Mouse (Mus musculus) heart, embryonic 15.5 days (tissue): ENCODE data around the gene Med12l. TPM values are rescaled to one million over a fixed set of nuclear protein-coding genes. Genes with fewer than 3 reads are reported as not detected.

Experiments used
- ATAC-seq: fragments of 200-750 bp; cut with Nextera tagmentation; replicated peaks from 2 replicates; pipeline ENCODE4 v1.8.0; 2017; ENCODE audit warnings: low read depth, moderate TSS enrichment; ENCODE audit not compliant: insufficient number of reproducible peaks, insufficient read depth, low FRiP score
- H3K27ac ChIP-seq: fragments of 300-500 bp; sonication (generic); 2 replicates; pipeline ENCODE4 v1.5.1; 2015; ENCODE audit warnings: mild to moderate bottlenecking, inconsistent platforms
- H3K27me3 ChIP-seq: fragments of 300-500 bp; sonication (generic); 2 replicates; pipeline ENCODE4 v1.6.1; 2015; ENCODE audit warnings: inconsistent platforms
- H3K36me3 ChIP-seq: fragments of 300-500 bp; sonication (generic); 2 replicates; pipeline ENCODE4 v1.6.1; 2015; ENCODE audit warnings: mild to moderate bottlenecking, inconsistent platforms
- H3K4me1 ChIP-seq: fragments of 300-500 bp; sonication (generic); replicated peaks from 2 replicates; pipeline ENCODE4 v1.6.1; 2015; ENCODE audit warnings: inconsistent platforms
- H3K4me2 ChIP-seq: fragments of 300-500 bp; sonication (generic); 2 replicates; pipeline ENCODE4 v1.6.1; 2015; ENCODE audit warnings: inconsistent platforms, mild to moderate bottlenecking, moderate library complexity
- H3K4me3 ChIP-seq: fragments of 300-500 bp; sonication (generic); 2 replicates; pipeline ENCODE4 v1.5.1; 2015; ENCODE audit warnings: mild to moderate bottlenecking, inconsistent platforms
- H3K9ac ChIP-seq: fragments of 300-500 bp; sonication (generic); 2 replicates; pipeline ENCODE4 v1.6.1; 2015; ENCODE audit warnings: mild to moderate bottlenecking, inconsistent platforms
- H3K9me3 ChIP-seq: fragments of 300-500 bp; sonication (generic); replicated peaks from 2 replicates; pipeline ENCODE4 v1.6.1; 2016; ENCODE audit warnings: inconsistent platforms
- WGBS: fragments of 180-500 bp; shearing (Covaris S2); methylation state at CpG from one replicate; pipeline ENCODE4 v1.1.7; 2015; ENCODE audit warnings: mixed read lengths; 5-methylcytosine and 5-hydroxymethylcytosine counted together
- polyA plus RNA-seq: library from polyadenylated mRNA; unstranded; fragments of >200 nt; fragmentation: Nextera tagmentation; extraction: Ambion mirVana; gene quantifications from 2 replicates; pipeline ENCODE4 v1.2.1, GENCODE M21; 2015

The Med12l gene
- polyA plus RNA-seq, 1 experiment from 2014 or later, result 2.8 TPM

DNA sequence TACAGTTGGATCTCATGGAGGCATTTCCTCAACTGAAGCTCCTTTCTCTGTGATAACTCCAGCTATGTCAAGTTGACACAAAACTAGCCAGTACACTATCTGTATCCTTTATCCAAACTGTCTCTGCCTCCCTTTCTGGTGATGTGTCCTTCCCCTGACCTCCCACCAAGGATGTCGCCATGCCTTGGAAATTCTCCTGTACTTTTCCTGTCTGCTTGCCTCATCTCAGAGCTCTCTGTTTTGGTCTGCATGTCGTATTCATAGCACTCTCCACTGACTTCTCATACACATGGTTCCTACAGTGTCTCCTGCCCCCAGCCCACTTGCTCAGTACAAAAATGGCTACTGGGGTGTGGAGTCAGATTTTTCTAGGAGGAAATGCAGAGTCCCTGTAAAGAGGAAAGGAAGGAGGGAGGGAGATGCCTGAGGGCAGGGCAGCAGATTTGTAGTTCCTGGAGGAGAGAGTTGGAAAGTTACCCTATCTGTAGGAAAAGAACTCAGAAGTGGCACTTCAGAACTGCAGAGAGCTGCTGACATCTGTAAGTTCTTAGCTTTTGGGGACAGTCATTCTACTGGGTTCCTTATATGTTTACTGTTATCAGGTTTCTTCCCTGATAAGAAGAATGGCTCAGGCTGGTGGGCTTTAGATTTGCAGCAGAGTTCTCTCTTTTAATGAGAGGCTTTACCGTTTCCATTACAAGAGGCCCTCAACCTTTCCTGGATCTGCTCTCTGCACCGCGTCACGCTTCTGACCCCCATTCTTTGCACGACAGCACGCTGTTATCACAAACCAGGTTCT lies 136.1 kb downstream of the Med12l start:
- no peak overlapping the region for H3K9ac ChIP-seq
- H3K4me1 ChIP-seq, result peaks cover 10% of the 10 kb centered on the region
- ATAC-seq, result no peak
- no peaks in the 10 kb centered on the region for H3K9me3 ChIP-seq
- H3K36me3 ChIP-seq, result no peaks in the 10 kb centered on the region
- no peaks in the 10 kb centered on the region for H3K27me3 ChIP-seq
- no peak overlapping the region for H3K4me3 ChIP-seq
- H3K27ac ChIP-seq, result peak overlapping the region; percentile 42; the same call in 1 of the 2 replicates
- WGBS, result 25% methylated on average over 8 of the region's 8 CpGs
- no peak overlapping the region for H3K4me2 ChIP-seq

DNA sequence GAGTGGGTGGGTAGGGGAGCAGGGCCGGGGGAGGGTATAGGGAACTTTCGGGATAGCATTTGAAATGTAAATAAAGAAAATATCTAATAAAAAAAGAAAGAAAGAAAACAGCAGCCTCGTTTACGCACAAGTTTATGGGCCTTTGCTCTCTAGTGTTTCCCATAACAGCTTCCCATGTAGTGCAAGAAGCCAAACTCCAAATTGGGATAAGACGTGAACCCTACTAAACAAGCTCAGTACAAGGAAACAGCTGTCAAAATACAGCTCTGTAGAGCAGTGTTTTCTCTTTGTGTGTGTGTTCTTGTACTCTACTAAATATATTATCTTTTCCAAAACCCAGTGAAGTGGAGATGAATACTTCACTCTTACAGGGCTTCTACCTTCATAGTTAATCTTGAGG lies 139.6 kb downstream of the Med12l start:
- H3K4me2 ChIP-seq, result no peak overlapping the region
- no peaks in the 10 kb centered on the region for H3K27me3 ChIP-seq
- no peak overlapping the region for H3K9ac ChIP-seq
- H3K4me3 ChIP-seq, result no peak overlapping the region
- no peaks in the 10 kb centered on the region for H3K9me3 ChIP-seq
- WGBS, result 66% methylated on average over 5 of the region's 5 CpGs
- ATAC-seq, result 0 out of 2 replicates have a peak, but pooled peaks have one; percentile 43
- H3K27ac ChIP-seq, result no peak overlapping the region
- H3K36me3 ChIP-seq, result no peaks in the 10 kb centered on the region
- peaks cover 10% of the 10 kb centered on the region for H3K4me1 ChIP-seq

DNA sequence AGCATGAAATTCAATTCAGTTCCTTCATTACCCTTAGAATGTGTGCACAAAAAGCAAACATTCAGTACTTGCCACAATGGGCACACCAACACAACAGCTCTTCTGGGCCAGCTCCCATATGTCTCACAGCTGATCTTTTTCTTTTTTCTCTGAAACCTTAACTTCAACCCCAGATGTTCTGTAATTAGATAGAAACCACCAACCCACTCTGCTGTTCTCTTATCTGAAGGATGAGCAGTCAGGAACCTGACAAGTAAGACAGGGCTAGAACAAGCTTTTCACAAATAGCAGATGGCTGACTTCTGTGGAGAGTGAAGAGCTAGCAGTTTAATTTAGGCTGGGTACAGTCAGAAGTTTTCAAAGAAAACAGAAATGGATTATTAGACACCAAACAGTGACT lies 144.0 kb downstream of the Med12l start:
- no peaks in the 10 kb centered on the region for H3K27me3 ChIP-seq
- ATAC-seq, result no peak
- H3K27ac ChIP-seq, result no peak overlapping the region
- no peaks in the 10 kb centered on the region for H3K9me3 ChIP-seq
- H3K4me2 ChIP-seq, result no peak overlapping the region
- H3K9ac ChIP-seq, result no peak overlapping the region
- H3K36me3 ChIP-seq, result no peaks in the 10 kb centered on the region
- no peaks in the 10 kb centered on the region for H3K4me1 ChIP-seq
- H3K4me3 ChIP-seq, result no peak overlapping the region

DNA sequence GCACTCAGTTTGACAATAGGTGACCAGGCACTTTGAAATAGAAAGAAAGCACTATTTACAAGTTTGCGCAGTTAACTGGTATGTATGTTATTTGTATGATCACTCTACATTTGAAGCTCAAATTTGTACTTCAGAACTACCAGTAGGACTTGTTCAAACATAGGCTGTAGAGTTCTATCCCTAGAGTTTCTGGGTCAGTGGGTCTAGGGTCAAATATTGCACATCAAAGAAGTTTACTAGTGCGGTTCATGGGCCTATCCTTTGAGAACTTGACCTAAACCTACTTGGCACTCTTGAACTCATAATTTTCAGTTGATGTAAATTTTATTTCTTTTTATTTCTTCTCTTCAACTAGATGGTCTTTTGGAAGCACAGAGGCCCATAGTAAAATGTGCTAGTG lies 145.0 kb downstream of the Med12l start:
- H3K27ac ChIP-seq, result no peak overlapping the region
- no peak overlapping the region for H3K4me2 ChIP-seq
- no peak overlapping the region for H3K9ac ChIP-seq
- no peak overlapping the region for H3K4me3 ChIP-seq
- H3K9me3 ChIP-seq, result no peaks in the 10 kb centered on the region
- WGBS, result 93% methylated on average over 2 of the region's 2 CpGs
- no peak for ATAC-seq
- H3K4me1 ChIP-seq, result no peaks in the 10 kb centered on the region
- H3K36me3 ChIP-seq, result no peaks in the 10 kb centered on the region
- H3K27me3 ChIP-seq, result no peaks in the 10 kb centered on the region

DNA sequence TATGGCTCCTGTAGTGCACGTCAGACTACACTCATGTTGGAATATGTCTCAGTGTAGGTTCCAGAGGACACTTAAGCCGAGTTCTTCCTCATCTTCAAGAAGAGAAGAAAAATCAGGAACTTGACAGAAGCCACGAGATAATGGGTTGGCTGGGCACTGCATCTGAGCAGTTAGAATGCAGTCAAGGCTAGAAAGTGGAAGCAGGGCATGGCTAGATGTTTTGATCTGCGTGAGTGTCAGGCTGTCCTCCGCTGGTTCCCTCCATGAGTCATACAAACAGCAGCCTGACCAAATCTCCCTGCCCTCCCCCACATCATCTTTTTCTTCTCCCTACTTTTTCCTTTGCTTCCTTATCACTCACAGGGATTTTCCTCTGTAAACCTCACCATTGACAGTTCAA lies 147.8 kb downstream of the Med12l start, which contains the start of gene P2ry14:
Gene P2ry14, minus strand, starts transcription at position 195 of the 400 bp plus-strand sequence.
- no peak for ATAC-seq
- 51% methylated on average over 5 of the region's 5 CpGs for WGBS
- H3K36me3 ChIP-seq, result no peaks in the 10 kb centered on the region
- H3K4me1 ChIP-seq, result no peaks in the 10 kb centered on the region
- no peak within 1 kb of the TSS for H3K9ac ChIP-seq
- H3K27me3 ChIP-seq, result no peaks in the 10 kb centered on the region
- H3K4me2 ChIP-seq, result no peak within 1 kb of the TSS
- no peak within 1 kb of the TSS for H3K27ac ChIP-seq
- no peaks in the 10 kb centered on the region for H3K9me3 ChIP-seq
- H3K4me3 ChIP-seq, result no peak within 1 kb of the TSS

DNA sequence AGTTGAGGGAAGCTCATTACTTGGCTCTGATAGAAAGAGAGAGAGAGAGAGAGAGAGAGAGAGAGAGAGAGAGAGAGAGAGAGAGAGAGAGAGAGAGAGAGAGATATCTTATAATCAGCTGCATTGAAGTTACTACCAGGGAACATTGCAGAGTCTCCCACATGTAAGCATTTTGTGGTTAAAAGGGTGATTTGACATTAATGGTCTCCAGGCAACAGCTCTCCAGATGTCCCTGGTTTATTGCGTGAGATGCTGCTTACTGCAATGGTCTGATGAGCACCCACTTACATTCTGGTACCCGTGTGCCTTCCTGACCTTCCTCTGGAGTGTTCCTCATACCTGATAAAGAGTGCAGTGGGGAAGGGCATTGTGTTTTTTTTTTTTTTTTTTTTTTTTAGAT lies 149.3 kb downstream of the Med12l start:
- Histone ChIP-seq H3K36me3 (no peaks in the 10 kb centered on the region), H3K9ac (no peak overlapping the region), H3K4me2 (no peak overlapping the region), H3K27me3 (no peaks in the 10 kb centered on the region), H3K27ac (no peak overlapping the region), H3K4me1 (no peaks in the 10 kb centered on the region), H3K4me3 (no peak overlapping the region), H3K9me3 (no peaks in the 10 kb centered on the region)
- no peak for ATAC-seq
- 84% methylated on average over 2 of the region's 2 CpGs for WGBS

DNA sequence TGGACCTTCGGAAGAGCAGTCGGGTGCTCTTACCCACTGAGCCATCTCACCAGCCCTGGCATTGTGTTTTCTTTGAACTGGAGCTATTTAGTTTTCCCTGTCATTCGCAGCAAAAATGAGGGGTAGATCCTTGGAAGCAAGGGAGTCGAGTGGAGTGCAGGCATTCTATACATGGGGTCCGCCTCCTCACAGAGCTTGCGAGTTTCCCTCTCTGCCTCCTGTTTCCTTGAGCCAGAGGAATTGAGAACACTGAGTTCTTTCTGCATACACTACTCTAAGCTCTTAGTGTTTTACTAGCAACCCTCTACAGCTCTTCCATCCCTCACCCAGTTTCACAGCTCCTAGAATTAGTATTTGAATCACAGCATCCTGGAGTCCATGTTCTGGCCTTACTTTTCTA lies 149.8 kb downstream of the Med12l start:
- Histone ChIP-seq H3K4me3 (no peak overlapping the region), H3K27me3 (no peaks in the 10 kb centered on the region), H3K36me3 (no peaks in the 10 kb centered on the region), H3K27ac (no peak overlapping the region), H3K4me1 (no peaks in the 10 kb centered on the region), H3K9me3 (no peaks in the 10 kb centered on the region), H3K4me2 (no peak overlapping the region), H3K9ac (no peak overlapping the region)
- 90% methylated on average over 6 of the region's 6 CpGs for WGBS
- ATAC-seq, result no peak

DNA sequence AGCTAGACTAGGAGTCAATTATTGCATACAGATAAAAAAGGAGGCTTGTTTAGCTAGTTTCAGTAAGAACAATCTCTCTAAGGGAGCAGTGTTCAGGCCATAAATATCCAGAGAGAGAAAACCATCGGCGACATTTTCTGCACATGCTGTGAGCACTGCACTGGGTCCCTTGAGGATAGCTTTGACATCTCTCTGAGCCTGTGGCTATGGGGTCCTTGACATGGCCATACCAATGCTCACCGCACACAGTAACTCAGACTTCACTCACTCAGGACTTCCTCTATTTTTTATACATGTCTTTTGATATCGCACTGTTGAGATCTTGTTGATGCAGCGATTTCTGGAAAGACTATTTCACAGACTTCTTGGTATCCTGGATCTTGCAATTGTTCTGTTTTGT lies 151.4 kb downstream of the Med12l start:
- 87% methylated on average over 5 of the region's 5 CpGs for WGBS
- no peak for ATAC-seq
- no peaks in the 10 kb centered on the region for H3K36me3 ChIP-seq

DNA sequence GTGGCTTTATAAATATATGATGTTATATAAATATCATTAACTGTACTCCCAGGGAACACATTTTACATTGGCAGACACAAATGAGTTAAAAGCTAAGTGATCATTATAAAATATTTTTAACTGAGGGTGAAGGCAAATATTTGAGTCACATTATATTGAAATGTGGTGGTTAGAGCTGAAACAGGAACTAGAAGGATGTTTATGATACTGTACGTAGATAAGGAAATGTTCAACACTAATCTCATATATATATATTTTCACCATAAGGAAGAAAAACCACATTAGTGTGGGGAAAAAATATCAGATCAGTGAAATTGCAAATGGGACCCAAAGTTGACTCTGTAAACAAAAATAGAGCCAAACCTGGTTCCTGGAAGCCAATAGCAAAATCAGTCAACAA lies 154.8 kb downstream of the Med12l start:
- H3K27me3 ChIP-seq, result no peaks in the 10 kb centered on the region
- H3K36me3 ChIP-seq, result no peaks in the 10 kb centered on the region
- H3K4me3 ChIP-seq, result no peak overlapping the region
- H3K27ac ChIP-seq, result no peak overlapping the region
- ATAC-seq, result no peak
- 85% methylated on average over 1 of the region's 1 CpGs for WGBS
- H3K9me3 ChIP-seq, result no peaks in the 10 kb centered on the region
- H3K4me2 ChIP-seq, result no peak overlapping the region
- H3K9ac ChIP-seq, result no peak overlapping the region
- no peaks in the 10 kb centered on the region for H3K4me1 ChIP-seq

More for the DNA sequence above, 151.4 kb downstream of the Med12l start:
- H3K4me3 ChIP-seq, result no peak overlapping the region
- no peak overlapping the region for H3K4me2 ChIP-seq
- no peaks in the 10 kb centered on the region for H3K27me3 ChIP-seq
- H3K9me3 ChIP-seq, result no peaks in the 10 kb centered on the region
- H3K9ac ChIP-seq, result no peak overlapping the region
- H3K27ac ChIP-seq, result no peak overlapping the region
- no peaks in the 10 kb centered on the region for H3K4me1 ChIP-seq

DNA sequence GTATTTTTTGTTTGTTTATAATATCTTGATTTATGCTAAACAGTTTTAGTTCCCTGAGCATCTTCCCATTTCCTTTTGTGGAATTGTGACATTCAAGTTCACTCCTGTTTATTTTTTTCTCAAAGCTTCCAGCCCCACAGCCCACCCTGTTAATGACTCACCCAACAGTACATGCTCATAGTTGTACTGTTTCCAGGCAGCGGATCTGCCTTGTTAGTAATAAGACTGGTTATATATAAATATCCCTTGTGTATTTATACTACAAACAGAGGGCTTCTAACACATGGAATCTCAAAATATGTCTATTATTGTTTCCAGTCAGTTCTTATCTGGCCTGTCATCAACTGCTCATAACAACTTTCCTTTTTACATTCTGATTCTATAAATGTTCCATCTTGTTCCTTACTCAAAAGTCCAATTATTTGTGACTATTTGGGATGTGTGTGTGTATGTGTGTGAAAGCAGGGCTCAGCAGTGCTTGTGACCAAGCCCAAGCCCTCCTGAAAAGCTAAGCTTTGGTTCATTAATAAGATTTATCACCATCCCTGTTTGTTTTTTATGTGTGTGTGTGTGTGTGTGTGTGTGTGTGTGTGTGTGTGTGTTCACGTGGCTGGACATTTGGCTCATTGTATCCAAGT lies 161.9 kb downstream of the Med12l start:
- WGBS, result 68% methylated on average over 2 of the region's 2 CpGs
- Histone ChIP-seq H3K27ac (0 out of 2 replicates have a peak overlapping the region, but pooled peaks have one; percentile 31), H3K9ac (no peak overlapping the region), H3K36me3 (no peaks in the 10 kb centered on the region), H3K4me2 (no peak overlapping the region), H3K9me3 (no peaks in the 10 kb centered on the region), H3K4me3 (no peak overlapping the region), H3K4me1 (0 out of 2 replicates have a peak, but pooled peaks cover 7% of the 10 kb centered on the region), H3K27me3 (no peaks in the 10 kb centered on the region)
- ATAC-seq, result no peak

DNA sequence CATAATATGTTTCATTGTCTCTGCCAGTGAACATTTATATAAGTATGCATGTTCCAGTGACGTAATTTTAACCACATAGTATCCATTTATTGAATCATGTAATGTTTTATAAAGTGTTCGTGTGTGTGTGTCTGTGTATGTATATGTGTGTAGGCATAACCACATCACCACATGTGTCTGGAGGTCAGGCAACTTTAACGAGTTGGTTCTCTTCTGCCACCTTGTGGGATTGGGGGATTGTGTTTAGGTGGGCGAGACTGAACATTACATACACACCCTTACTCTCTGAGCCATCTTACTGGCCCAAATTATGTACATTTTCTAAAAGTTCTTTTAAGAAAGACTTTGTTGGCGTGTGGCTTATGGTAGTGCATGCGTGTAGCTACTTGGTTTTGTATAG lies 162.9 kb downstream of the Med12l start:
- H3K4me1 ChIP-seq, result 0 out of 2 replicates have a peak, but pooled peaks cover 7% of the 10 kb centered on the region
- H3K9ac ChIP-seq, result no peak overlapping the region
- no peak overlapping the region for H3K27ac ChIP-seq
- H3K36me3 ChIP-seq, result no peaks in the 10 kb centered on the region
- WGBS, result 85% methylated on average over 6 of the region's 6 CpGs
- H3K4me2 ChIP-seq, result no peak overlapping the region
- H3K9me3 ChIP-seq, result no peaks in the 10 kb centered on the region
- ATAC-seq, result no peak
- H3K4me3 ChIP-seq, result no peak overlapping the region
- no peaks in the 10 kb centered on the region for H3K27me3 ChIP-seq

DNA sequence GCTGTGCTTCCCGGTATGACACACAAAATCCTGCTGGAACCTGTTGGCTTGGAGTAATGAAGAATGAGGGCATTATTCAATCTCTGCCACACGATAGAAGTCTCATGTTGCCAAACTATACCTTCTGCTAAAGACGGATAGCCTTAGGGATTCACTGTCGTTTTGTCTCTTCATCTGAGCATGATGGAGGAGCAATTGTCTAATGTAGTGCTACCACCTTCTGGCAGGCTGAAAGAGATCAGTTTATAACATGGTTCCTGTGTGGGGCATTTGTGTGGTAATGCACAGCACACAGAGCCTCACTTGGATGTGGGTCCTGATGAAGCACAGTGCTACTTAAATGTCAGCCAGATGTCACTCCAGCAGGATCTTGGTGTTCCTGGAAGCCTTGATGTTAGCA lies 163.6 kb downstream of the Med12l start:
- ATAC-seq, result no peak

More for the DNA sequence above, 163.6 kb downstream of the Med12l start:
- H3K4me1 ChIP-seq, result 0 out of 2 replicates have a peak, but pooled peaks cover 7% of the 10 kb centered on the region
- no peaks in the 10 kb centered on the region for H3K36me3 ChIP-seq
- no peaks in the 10 kb centered on the region for H3K27me3 ChIP-seq
- WGBS, result 79% methylated on average over 4 of the region's 4 CpGs
- no peak overlapping the region for H3K27ac ChIP-seq
- no peak overlapping the region for H3K4me3 ChIP-seq
- no peak overlapping the region for H3K9ac ChIP-seq
- H3K4me2 ChIP-seq, result no peak overlapping the region
- no peaks in the 10 kb centered on the region for H3K9me3 ChIP-seq
